Mouse (Mus musculus) midbrain, embryonic 11.5 days (tissue): ENCODE data around the gene Fmo5. TPM values are rescaled to one million over a fixed set of nuclear protein-coding genes. Genes with fewer than 3 reads are reported as not detected.

ENCODE experiments used
- ATAC-seq: fragments of 200-750 bp; cut with Nextera tagmentation; 2 replicates; pipeline ENCODE4 v1.8.0; 2017; ENCODE audit warnings: moderate TSS enrichment, moderate library complexity; ENCODE audit not compliant: low FRiP score
- DNase-seq: peaks from one replicate; pipeline ENCODE4 v3.0.0; 2015; ENCODE audit warnings: low spot score; ENCODE audit errors: missing footprints
- H3K27ac ChIP-seq: fragments of 300-500 bp; sonication (generic); 2 replicates; pipeline ENCODE4 v1.5.1; 2014; ENCODE audit warnings: low read depth, low read length
- H3K27me3 ChIP-seq: fragments of 300-500 bp; sonication (generic); 2 replicates; pipeline ENCODE4 v1.6.1; 2014; ENCODE audit warnings: mild to moderate bottlenecking, low read length, moderate library complexity, mixed read lengths; ENCODE audit not compliant: control insufficient read depth, insufficient read depth
- H3K36me3 ChIP-seq: fragments of 300-500 bp; sonication (generic); 2 replicates; pipeline ENCODE4 v1.6.1; 2014; ENCODE audit warnings: mild to moderate bottlenecking, low read length, moderate library complexity, mixed read lengths; ENCODE audit not compliant: control insufficient read depth, insufficient read depth
- H3K4me1 ChIP-seq: fragments of 300-500 bp; sonication (generic); 2 replicates; pipeline ENCODE4 v1.6.1; 2014; ENCODE audit warnings: low read length; ENCODE audit not compliant: control insufficient read depth, insufficient read depth
- H3K4me2 ChIP-seq: fragments of 300-500 bp; sonication (generic); 2 replicates; pipeline ENCODE4 v1.6.1; 2014; ENCODE audit warnings: mild to moderate bottlenecking, moderate library complexity
- H3K4me3 ChIP-seq: fragments of 300-500 bp; sonication (generic); 2 replicates; pipeline ENCODE4 v1.5.1; 2014; ENCODE audit warnings: low read depth, low read length
- H3K9ac ChIP-seq: fragments of 300-500 bp; sonication (generic); 2 replicates; pipeline ENCODE4 v1.6.1; 2014; ENCODE audit warnings: low read length
- H3K9me3 ChIP-seq: fragments of 300-500 bp; sonication (generic); 2 replicates; pipeline ENCODE4 v1.6.1; 2016; ENCODE audit warnings: low read length; ENCODE audit not compliant: control insufficient read depth
- WGBS: fragments of 180-500 bp; shearing (Covaris S2); extraction: QIAGEN DNeasy Blood & Tissue Kit; methylation state at CpG from one replicate; pipeline ENCODE4 v1.1.7; 2014; 5-methylcytosine and 5-hydroxymethylcytosine counted together
- polyA plus RNA-seq: library from polyadenylated mRNA; unstranded; fragments of >200 nt; fragmentation: Nextera tagmentation; extraction: Ambion mirVana; gene quantifications from 2 replicates; pipeline ENCODE4 v1.2.1, GENCODE M21; 2014

Gene Fmo5
- polyA plus RNA-seq, 1 experiment from 2014 or later: 0.40 TPM

DNA sequence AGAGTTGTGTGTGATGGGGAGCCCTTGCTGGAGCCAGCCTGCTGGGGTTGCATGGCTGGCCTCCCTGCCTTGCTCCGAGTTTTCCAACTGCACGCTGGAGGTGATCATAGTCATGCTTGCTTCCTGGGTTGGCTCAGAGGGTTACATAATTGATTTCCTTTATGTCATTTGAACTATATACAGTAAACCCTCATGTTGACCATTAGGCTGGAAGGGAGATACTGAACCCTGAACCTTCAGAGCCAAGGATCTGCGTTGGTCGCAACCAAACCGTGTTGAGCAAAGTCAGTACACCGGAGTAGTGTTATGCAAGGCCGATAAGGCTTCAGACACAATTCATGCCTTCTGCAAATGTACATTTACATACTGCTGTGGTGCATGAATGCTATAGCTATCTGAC lies 711 bp upstream of the Fmo5 start:
- ATAC-seq: no peak
- H3K27ac ChIP-seq: no peak overlapping the region
- no peaks in the 10 kb centered on the region for H3K36me3 ChIP-seq
- no peak overlapping the region for H3K9ac ChIP-seq
- DNase-seq: no peak
- no peaks in the 10 kb centered on the region for H3K9me3 ChIP-seq
- H3K4me3 ChIP-seq: no peak overlapping the region
- no peaks in the 10 kb centered on the region; the same call in 1 of the 2 replicates for H3K27me3 ChIP-seq
- 85% methylated on average over 7 of the region's 7 CpGs for WGBS
- no peaks in the 10 kb centered on the region for H3K4me1 ChIP-seq
- H3K4me2 ChIP-seq: no peak overlapping the region

DNA sequence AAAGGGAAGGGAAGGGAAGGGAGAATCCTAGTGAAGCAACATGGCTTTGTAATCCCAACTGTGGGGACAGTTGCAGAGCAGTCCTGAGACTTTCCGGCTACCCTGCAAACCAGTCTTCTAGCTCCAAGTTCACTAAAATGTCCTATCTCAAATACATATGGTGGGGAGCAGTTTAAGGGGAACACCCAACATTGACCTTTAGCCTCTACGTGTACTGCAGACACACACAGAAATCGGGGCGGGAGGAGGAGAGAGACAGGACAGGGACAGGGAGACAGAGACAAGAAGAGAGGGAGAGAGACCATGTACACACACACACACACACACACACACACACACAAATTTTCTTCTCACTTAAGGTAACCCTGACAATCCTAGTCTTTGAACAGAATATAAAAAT lies 1.3 kb downstream of the Fmo5 start:
- no peaks in the 10 kb centered on the region for H3K36me3 ChIP-seq
- 87% methylated on average over 4 of the region's 4 CpGs for WGBS
- H3K4me2 ChIP-seq: no peak overlapping the region
- no peak for ATAC-seq
- H3K4me1 ChIP-seq: no peaks in the 10 kb centered on the region
- no peaks in the 10 kb centered on the region; the same call in 1 of the 2 replicates for H3K27me3 ChIP-seq
- H3K9me3 ChIP-seq: no peaks in the 10 kb centered on the region
- no peak overlapping the region for H3K27ac ChIP-seq
- H3K9ac ChIP-seq: no peak overlapping the region
- DNase-seq: no peak
- H3K4me3 ChIP-seq: no peak overlapping the region

DNA sequence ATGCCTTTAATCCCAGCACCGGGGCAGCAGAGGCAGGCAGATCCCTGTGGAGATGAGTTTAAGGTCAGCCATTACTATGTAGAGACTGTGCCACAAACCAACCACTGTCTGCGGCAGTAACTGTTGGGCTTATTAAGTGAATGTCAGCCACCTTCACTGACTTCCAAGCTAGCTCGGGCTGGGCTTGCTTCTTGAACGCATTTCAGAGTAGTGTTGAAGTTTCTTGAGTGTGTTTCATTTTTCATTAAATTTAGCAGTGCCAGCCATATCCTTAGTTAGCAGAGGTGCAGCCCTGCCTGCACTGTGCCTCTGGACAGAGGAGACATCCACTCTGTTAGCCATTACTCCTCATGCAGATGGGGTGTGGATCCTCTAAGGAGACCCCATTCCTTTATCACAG lies 2.1 kb downstream of the Fmo5 start:
- 95% methylated on average over 4 of the region's 4 CpGs for WGBS
- no peaks in the 10 kb centered on the region for H3K9me3 ChIP-seq
- ATAC-seq: no peak
- H3K36me3 ChIP-seq: no peaks in the 10 kb centered on the region
- H3K4me1 ChIP-seq: no peaks in the 10 kb centered on the region
- H3K9ac ChIP-seq: no peak overlapping the region
- no peak overlapping the region for H3K4me2 ChIP-seq
- no peak overlapping the region for H3K27ac ChIP-seq
- no peak overlapping the region for H3K4me3 ChIP-seq
- DNase-seq: no peak
- no peaks in the 10 kb centered on the region; the same call in 1 of the 2 replicates for H3K27me3 ChIP-seq

DNA sequence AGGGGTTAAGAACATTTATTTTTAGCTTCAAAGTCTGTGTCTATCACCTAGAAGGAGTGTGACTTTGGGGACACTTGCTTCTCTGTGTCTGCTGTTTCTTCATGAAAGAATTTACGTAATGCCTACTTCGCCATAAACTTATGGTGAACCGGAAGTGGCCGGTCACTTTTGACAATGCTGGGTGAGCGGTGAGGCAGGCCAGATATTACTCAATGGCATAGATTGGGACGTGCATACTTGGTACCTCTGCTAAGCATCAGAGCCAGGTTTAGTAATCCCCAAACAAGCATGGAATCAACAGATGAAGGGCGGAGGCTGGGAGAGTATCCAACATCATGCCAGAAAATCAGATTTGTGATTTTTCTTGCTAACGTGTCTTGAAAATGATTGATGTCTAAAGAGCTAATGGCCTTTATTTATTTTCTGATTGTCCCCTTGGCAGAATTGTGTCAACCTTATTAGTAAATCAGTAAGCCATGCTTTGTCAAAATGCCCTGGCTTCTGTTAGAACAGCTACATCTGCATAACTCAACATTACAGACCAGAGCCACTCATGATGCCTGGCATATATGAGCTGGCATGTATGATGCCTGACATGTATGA lies 2.8 kb downstream of the Fmo5 start:
- Histone ChIP-seq H3K4me1 (no peaks in the 10 kb centered on the region), H3K9ac (no peak overlapping the region), H3K27me3 (no peaks in the 10 kb centered on the region; the same call in 1 of the 2 replicates), H3K4me2 (no peak overlapping the region), H3K36me3 (no peaks in the 10 kb centered on the region), H3K9me3 (no peaks in the 10 kb centered on the region), H3K27ac (no peak overlapping the region), H3K4me3 (no peak overlapping the region)
- DNase-seq (no peak), ATAC-seq (no peak)
- 90% methylated on average over 8 of the region's 8 CpGs for WGBS

DNA sequence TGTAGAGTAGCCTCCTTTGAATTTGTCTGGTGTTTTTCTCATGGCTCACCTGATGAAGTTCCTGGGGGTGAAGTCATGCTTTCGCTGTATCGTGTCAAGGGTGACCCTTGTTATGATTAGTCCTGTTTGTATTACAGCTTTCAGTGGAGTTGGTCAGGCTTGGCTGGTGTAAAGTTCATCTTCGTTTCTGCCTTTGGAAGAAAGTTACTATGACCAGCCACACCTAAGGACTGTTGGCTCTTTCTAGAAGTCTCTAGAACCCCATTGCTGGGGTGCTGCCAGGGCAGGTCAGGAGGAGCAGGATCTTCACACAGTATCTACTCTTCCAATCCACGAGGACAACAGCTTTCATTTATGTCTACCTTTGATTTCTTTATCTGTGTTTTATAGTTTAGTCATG lies 4.9 kb downstream of the Fmo5 start:
- H3K4me3 ChIP-seq: no peak overlapping the region
- H3K27ac ChIP-seq: no peak overlapping the region
- H3K27me3 ChIP-seq: no peaks in the 10 kb centered on the region
- DNase-seq (no peak), ATAC-seq (no peak)
- WGBS: 81% methylated on average over 4 of the region's 4 CpGs
- H3K4me2 ChIP-seq: no peak overlapping the region
- H3K4me1 ChIP-seq: no peaks in the 10 kb centered on the region
- no peak overlapping the region for H3K9ac ChIP-seq
- H3K36me3 ChIP-seq: no peaks in the 10 kb centered on the region
- H3K9me3 ChIP-seq: no peaks in the 10 kb centered on the region

DNA sequence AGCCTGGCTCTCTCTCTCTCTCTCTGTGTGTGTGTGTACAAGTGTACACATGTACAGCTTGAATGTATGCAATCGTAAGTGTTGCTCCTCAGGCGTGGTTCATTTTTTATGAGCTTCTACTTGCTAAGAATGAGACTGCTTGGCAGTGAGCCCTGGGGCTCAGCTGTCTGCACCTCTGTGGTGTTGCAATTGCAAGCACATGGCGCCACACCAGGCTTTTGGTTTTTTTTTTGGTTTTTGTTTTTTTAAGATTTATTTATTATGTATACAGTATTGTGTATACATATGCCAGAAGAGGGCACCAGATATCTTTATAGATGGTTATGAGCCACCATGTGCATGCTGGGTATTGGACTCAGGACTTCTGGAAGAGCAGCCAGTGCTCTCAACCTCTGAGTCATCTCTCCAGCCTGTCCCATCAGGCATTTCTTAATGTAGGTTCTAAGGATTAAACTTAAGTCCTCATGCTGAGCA lies 5.7 kb downstream of the Fmo5 start:
- no peaks in the 10 kb centered on the region for H3K4me1 ChIP-seq
- H3K4me2 ChIP-seq: no peak overlapping the region
- H3K36me3 ChIP-seq: no peaks in the 10 kb centered on the region
- no peak for DNase-seq
- no peaks in the 10 kb centered on the region for H3K27me3 ChIP-seq
- WGBS: 87% methylated on average over 3 of the region's 3 CpGs
- no peak overlapping the region for H3K27ac ChIP-seq
- H3K9me3 ChIP-seq: no peaks in the 10 kb centered on the region
- no peak for ATAC-seq
- H3K9ac ChIP-seq: no peak overlapping the region
- H3K4me3 ChIP-seq: no peak overlapping the region

DNA sequence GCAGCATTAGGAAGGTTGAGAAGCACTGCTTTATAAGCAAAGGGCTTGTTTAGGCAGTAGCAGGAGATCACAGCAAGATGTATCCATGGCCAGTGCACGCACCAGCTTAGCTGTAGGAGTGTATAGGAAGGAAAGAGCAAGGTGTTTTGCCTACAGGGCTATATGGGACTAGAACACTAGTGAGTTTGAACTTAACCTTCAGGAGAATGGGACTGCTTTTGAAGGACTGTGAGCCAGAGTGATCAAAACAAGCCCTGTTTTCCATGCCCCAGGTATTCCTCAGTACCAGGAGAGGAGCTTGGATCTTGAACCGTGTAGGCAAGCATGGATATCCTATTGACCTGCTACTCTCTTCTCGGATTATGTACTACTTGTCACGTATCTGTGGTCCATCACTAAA lies 12.8 kb downstream of the Fmo5 start:
- no peak overlapping the region for H3K4me3 ChIP-seq
- H3K9ac ChIP-seq: no peak overlapping the region
- no peaks in the 10 kb centered on the region for H3K27me3 ChIP-seq
- no peak overlapping the region for H3K27ac ChIP-seq
- DNase-seq: no peak
- no peak overlapping the region for H3K4me2 ChIP-seq
- no peak for ATAC-seq
- H3K36me3 ChIP-seq: no peaks in the 10 kb centered on the region
- no peaks in the 10 kb centered on the region for H3K9me3 ChIP-seq
- 87% methylated on average over 4 of the region's 4 CpGs for WGBS
- no peaks in the 10 kb centered on the region for H3K4me1 ChIP-seq

DNA sequence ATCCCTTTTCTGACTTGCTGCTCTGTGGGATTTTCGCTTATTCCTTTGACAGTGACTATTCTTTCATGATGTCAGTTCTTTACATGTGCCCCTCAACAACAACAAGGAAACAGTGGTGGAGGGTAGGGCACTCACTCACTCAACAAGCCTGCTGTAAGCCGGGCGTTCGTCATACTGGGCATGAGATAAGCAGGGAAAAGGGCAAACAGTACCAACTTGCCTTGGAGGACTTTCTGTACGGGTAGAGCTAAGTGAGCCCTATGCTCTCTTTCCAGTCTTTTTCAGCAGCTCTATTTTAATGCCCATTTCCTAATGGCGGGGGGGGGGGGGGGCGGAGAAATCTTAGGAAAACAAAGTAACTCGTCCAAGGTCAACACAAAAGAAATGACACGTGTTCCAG lies 13.4 kb downstream of the Fmo5 start:
- no peaks in the 10 kb centered on the region for H3K9me3 ChIP-seq
- no peak overlapping the region for H3K4me3 ChIP-seq
- ATAC-seq (no peak), DNase-seq (no peak)
- no peaks in the 10 kb centered on the region for H3K36me3 ChIP-seq
- no peaks in the 10 kb centered on the region for H3K4me1 ChIP-seq
- H3K4me2 ChIP-seq: no peak overlapping the region
- WGBS: 93% methylated on average over 9 of the region's 9 CpGs
- no peak overlapping the region for H3K27ac ChIP-seq
- no peak overlapping the region for H3K9ac ChIP-seq
- H3K27me3 ChIP-seq: no peaks in the 10 kb centered on the region

DNA sequence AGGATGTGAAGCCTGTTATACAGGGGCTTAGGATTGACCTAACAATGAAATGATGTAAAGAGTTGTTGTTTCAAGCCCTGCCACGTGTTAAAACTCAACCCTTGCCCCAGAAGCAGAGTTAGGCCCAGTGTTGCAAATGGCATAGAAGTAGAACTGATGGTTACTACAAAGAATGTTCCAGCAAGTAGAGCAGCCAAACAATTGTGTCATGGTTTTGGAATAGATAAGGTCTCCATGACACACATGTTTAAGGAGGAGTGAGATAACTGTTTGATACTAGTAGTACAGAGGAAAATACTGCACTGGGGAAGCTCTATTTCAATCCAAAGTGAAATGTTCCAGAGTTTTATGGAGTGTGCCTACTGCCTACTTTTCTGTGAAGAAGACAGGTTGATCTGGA lies 19.9 kb downstream of the Fmo5 start:
- no peak overlapping the region for H3K9ac ChIP-seq
- ATAC-seq (no peak), DNase-seq (no peak)
- H3K27ac ChIP-seq: no peak overlapping the region
- H3K9me3 ChIP-seq: no peaks in the 10 kb centered on the region
- no peaks in the 10 kb centered on the region for H3K27me3 ChIP-seq
- no peak overlapping the region for H3K4me3 ChIP-seq
- no peak overlapping the region for H3K4me2 ChIP-seq
- no peaks in the 10 kb centered on the region for H3K4me1 ChIP-seq
- H3K36me3 ChIP-seq: no peaks in the 10 kb centered on the region
- WGBS: 38% methylated on average over 1 of the region's 1 CpGs
